Mouse (Mus musculus) CD4-positive, CD25-positive, alpha-beta regulatory T cell, adult 9 weeks (primary cell): ENCODE measurements around the gene Pram1. TPM values are rescaled to one million over a fixed set of nuclear protein-coding genes. Genes with fewer than 3 reads are reported as not detected.

Experiments used
- polyA plus RNA-seq: library from polyadenylated mRNA; unstranded; fragments of 100-300 nt; shearing (Covaris generic); gene quantifications from one replicate; pipeline ENCODE4 v1.2.1, GENCODE M21; 2017

Pram1 gene
- polyA plus RNA-seq, result 2.5 TPM

DNA sequence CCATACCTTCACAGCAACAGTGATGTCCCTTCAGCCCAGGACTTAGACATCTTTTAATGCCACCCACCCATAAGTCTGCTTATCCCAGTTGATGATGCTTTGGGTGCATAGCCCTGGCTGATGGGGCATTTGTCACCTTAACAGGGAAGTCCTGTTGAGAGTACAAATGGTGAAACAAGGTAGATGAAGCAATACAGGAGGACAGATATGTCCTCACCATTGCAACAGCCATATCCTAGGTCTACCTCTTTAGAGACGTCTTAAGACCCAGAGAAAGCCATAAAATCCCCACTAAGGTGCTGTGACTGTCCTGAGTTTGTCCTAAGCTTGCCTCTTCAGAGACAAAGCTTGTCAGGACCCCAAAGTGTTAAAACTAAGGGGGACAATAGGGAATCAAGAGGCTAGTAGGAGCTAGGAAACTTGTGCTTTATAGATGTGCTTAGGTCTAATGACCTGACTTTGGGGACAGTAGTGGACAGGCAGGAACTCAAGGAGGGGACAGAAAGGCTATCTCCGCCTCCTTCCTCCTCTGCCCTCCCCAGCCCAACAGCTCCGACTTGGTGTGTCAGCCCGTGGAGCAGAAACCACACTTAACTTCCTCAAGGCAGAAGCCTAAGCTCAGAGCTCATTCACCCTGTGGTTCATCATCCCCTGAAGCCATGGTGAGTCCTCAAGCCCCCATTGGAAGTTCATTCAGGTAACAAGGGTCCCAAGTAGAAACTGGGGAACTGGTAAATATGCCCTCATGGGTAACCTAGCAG is at the start of gene Pram1:
Gene Pram1, plus strand, starts transcription at position 541 of the 761 bp plus-strand sequence.

DNA sequence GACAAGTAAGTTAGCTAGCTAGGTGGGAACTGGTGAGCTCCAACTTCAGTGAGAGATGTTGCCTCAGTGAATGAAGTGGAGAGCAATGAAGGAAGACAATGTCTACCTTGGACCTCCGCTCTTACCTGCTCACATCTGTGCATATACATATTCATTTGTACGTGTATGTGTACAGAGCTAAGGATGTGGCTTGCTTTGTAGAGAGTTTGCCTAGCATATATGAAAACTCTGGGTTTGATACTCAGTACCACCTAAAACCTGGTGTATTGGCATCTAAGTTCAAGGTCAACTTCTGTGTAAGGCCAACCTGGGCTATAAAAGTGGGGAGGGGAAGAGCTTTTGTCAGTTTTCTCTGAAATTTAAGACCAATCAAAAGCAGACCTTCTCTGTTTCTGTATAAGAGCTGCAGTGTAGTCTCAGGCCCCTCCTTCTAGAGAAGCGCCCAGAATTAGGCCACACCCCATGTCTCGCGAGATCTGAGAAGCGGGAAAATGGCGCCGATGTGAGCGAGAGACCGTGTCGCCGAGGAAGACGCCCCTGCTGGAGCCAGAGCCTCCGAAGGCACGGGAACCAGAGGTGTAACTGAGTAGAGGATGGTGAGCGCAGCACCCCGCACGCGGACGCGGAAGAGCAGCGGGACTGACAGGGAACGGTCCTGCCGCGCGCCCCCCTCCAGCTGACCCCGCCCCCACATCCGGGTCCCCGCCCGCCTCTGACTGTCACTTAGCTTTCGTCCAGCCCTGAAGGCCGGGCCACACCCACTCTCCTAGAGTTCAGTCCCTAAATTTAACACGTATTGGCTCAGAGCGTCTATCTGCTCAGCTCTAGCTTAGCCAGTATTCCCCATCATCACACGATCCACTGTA is 9.0 kb upstream of the Pram1 start, which contains the start of gene Zfp414:
Gene Zfp414, plus strand, starts transcription at position 470 of the 866 bp plus-strand sequence.

DNA sequence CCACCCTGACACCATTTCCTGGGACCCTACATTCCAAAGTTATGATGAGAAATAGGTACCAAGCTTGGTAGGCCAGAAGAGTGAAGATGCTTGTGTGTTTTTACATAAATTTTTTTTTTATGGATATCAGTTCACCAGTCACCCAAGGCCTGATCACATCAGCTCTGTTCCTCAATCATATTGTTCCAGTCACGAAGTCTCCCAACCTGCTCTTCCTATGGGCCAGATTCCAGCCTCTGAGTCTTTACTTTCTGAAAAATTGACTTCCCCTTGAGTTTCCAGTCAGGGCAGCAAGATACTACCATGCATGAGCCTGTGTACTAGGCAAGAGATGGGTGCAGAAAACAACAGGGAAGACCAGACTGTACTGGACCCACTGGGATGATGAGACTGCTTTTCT is 48.9 kb downstream of the Pram1 start, which contains the start of gene Hnrnpm:
Gene Hnrnpm, minus strand, starts transcription at position 101 of the 400 bp plus-strand sequence.

Other genes with a start within 250 kb of the Pram1 start
- gene Zfp101, start 243.4 kb upstream of the Pram1 start, polyA plus RNA-seq, result 9.4 TPM
- not detected for gene Actl9, start 205.2 kb upstream of the Pram1 start, polyA plus RNA-seq
- gene Adamts10, start 113.9 kb upstream of the Pram1 start, polyA plus RNA-seq, result 134 TPM
- 63.4 TPM for gene Myo1f, start 82.3 kb upstream of the Pram1 start, polyA plus RNA-seq
- 82.5 TPM for gene Zfp414, start 9.0 kb upstream of the Pram1 start, polyA plus RNA-seq
- 352 TPM for gene Hnrnpm, start 48.8 kb downstream of the Pram1 start, polyA plus RNA-seq
- 33.3 TPM for gene March2, start 80.6 kb downstream of the Pram1 start, polyA plus RNA-seq
- gene Rab11b, start 122.5 kb downstream of the Pram1 start, polyA plus RNA-seq, result 331 TPM
- gene Angptl4, start 143.8 kb downstream of the Pram1 start, polyA plus RNA-seq, result 3.4 TPM
- gene Kank3, start 172.5 kb downstream of the Pram1 start, polyA plus RNA-seq, result 3.2 TPM
- 1,412 TPM for gene Rps28, start 186.5 kb downstream of the Pram1 start, polyA plus RNA-seq
- 422 TPM for gene Ndufa7, start 186.5 kb downstream of the Pram1 start, polyA plus RNA-seq
- gene Cd320, start 205.0 kb downstream of the Pram1 start, polyA plus RNA-seq, result 26.2 TPM
- not detected for gene Gm7029, start 235.8 kb downstream of the Pram1 start, polyA plus RNA-seq